Mouse (Mus musculus) stomach, embryonic 16.5 days (tissue): ENCODE results near the gene Hist1h1t. TPM values are rescaled to one million over a fixed set of nuclear protein-coding genes. Genes with fewer than 3 reads are reported as not detected.

Experiments used
- ATAC-seq: fragments of 200-750 bp; cut with Nextera tagmentation; 2 replicates; pipeline ENCODE4 v1.8.0; 2017; ENCODE audit warnings: moderate number of reproducible peaks, moderate TSS enrichment; ENCODE audit not compliant: insufficient read depth, low FRiP score
- H3K27ac ChIP-seq: fragments of 300-500 bp; sonication (generic); 2 replicates; pipeline ENCODE4 v1.5.1; 2014; ENCODE audit warnings: low read length
- H3K27me3 ChIP-seq: fragments of 300-500 bp; sonication (generic); 2 replicates; pipeline ENCODE4 v1.6.1; 2014; ENCODE audit warnings: low read length, control low read depth, mixed read lengths; ENCODE audit not compliant: control insufficient read depth, insufficient read depth
- H3K36me3 ChIP-seq: fragments of 300-500 bp; sonication (generic); 2 replicates; pipeline ENCODE4 v1.6.1; 2014; ENCODE audit warnings: low read length; ENCODE audit not compliant: control insufficient read depth, insufficient read depth
- H3K4me1 ChIP-seq: fragments of 300-500 bp; sonication (generic); 2 replicates; pipeline ENCODE4 v1.6.1; 2014; ENCODE audit warnings: low read length, control low read depth, mixed read lengths; ENCODE audit not compliant: control insufficient read depth, insufficient read depth
- H3K4me2 ChIP-seq: fragments of 300-500 bp; sonication (generic); 2 replicates; pipeline ENCODE4 v1.6.1; 2014; ENCODE audit warnings: low read depth, low read length, mixed read lengths
- H3K4me3 ChIP-seq: fragments of 300-500 bp; sonication (generic); replicated peaks from 2 replicates; pipeline ENCODE4 v1.5.1; 2014; ENCODE audit warnings: mild to moderate bottlenecking, low read length
- H3K9ac ChIP-seq: fragments of 300-500 bp; sonication (generic); 2 replicates; pipeline ENCODE4 v1.6.1; 2014; ENCODE audit warnings: low read length
- H3K9me3 ChIP-seq: fragments of 300-500 bp; sonication (generic); replicated peaks from 2 replicates; pipeline ENCODE4 v1.6.1; 2016; ENCODE audit warnings: low read length, control low read depth; ENCODE audit not compliant: control insufficient read depth
- WGBS: fragments of 180-500 bp; shearing (Covaris S2); extraction: QIAGEN DNeasy Blood & Tissue Kit; methylation state at CpG from one replicate; pipeline ENCODE4 v1.1.7; 2014; 5-methylcytosine and 5-hydroxymethylcytosine counted together
- polyA plus RNA-seq: library from polyadenylated mRNA; unstranded; fragments of >200 nt; fragmentation: Nextera tagmentation; extraction: Ambion mirVana; gene quantifications from 2 replicates; pipeline ENCODE4 v1.2.1, GENCODE M21; 2015

Gene Hist1h1t
- polyA plus RNA-seq, 1 experiment from 2014 or later = 0.14 TPM

GRCm38 (mm10) chr13:23738677-23739068 lies 43.1 kb downstream of the Hist1h1t start, which contains the start of gene Hist1h1c:
Gene Hist1h1c, plus strand, starts transcription at chr13:23738808.
- H3K4me1 ChIP-seq = peaks cover 13% of the 10 kb centered on the region; the same call in 1 of the 2 replicates
- H3K4me2 ChIP-seq = peak within 1 kb of the TSS; percentile 91
- no peaks in the 10 kb centered on the region for H3K9me3 ChIP-seq
- H3K27ac ChIP-seq = peak within 1 kb of the TSS; percentile 99
- H3K27me3 ChIP-seq = no peaks in the 10 kb centered on the region
- under 1% methylated on average over 32 of the region's 38 CpGs for whole genome bisulfite sequencing
- no peaks in the 10 kb centered on the region for H3K36me3 ChIP-seq
- H3K4me3 ChIP-seq = peak within 1 kb of the TSS; percentile 70
- ATAC-seq = peak; percentile 92
- peak within 1 kb of the TSS; percentile 85 for H3K9ac ChIP-seq

DNA sequence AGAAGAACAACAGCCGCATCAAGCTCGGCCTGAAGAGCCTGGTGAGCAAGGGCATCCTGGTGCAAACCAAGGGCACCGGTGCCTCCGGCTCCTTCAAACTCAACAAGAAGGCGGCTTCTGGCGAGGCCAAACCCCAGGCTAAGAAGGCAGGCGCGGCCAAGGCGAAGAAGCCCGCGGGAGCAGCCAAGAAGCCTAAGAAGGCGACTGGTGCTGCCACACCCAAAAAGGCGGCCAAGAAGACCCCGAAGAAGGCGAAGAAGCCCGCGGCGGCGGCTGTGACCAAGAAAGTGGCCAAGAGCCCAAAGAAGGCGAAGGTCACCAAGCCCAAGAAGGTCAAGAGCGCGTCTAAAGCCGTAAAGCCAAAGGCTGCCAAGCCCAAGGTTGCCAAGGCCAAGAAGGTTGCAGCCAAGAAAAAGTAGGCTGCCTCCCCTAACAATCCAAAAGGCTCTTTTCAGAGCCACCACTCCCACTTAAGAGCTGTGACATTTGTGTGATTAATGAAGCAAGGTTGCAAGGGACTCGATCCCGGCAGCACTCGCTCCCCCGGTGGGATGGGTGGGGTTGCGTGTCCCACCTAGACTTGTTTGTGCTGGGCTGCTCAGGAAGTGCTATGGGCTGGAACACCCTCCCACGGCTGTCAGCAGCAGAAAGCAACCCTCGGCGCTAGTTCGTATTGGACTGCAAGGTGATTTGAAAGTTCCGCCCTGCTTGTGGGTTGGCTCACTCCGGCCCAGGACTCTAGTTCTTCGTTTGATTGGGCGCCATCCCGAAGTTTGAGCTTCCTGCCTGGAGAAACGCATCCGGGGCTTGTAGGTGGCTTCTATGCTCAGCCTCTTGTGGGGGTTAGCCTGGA lies 43.7 kb downstream of the Hist1h1t start:
- Histone ChIP-seq H3K27ac (peak overlapping the region; percentile 99), H3K9ac (peak overlapping the region; percentile 85), H3K9me3 (no peaks in the 10 kb centered on the region), H3K4me1 (peaks cover 17% of the 10 kb centered on the region; the same call in 1 of the 2 replicates), H3K36me3 (no peaks in the 10 kb centered on the region), H3K4me2 (peak overlapping the region; percentile 91), H3K27me3 (no peaks in the 10 kb centered on the region), H3K4me3 (peak overlapping the region; percentile 70)
- under 1% methylated on average over 39 of the region's 39 CpGs for WGBS
- ATAC-seq = peak; percentile 93

DNA sequence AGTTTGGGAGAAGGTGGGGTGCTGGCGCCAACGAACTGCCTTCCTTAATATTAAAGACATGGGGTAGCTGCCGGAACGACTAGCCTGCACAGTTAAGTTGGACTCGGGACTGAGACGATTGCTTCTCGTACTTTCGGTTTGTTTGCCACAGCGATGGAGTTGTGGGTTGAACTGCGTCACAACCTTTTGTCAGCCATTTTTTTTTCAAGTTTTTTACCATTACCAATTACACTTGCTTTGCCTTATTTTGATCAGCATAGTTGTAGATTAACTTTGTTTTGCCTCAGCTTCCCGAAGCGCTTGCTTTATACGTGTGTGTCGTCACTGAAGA lies 44.3 kb downstream of the Hist1h1t start:
- H3K4me2 ChIP-seq = peak overlapping the region; percentile 91
- H3K27me3 ChIP-seq = no peaks in the 10 kb centered on the region
- H3K4me1 ChIP-seq = peaks cover 21% of the 10 kb centered on the region; the same call in 1 of the 2 replicates
- H3K9ac ChIP-seq = peak overlapping the region; percentile 85
- H3K9me3 ChIP-seq = no peaks in the 10 kb centered on the region
- peak overlapping the region; percentile 99 for H3K27ac ChIP-seq
- no peak; the same call in 1 of the 2 replicates for ATAC-seq
- under 1% methylated on average over 14 of the region's 14 CpGs for WGBS
- H3K4me3 ChIP-seq = peak overlapping the region; percentile 70
- H3K36me3 ChIP-seq = no peaks in the 10 kb centered on the region

DNA sequence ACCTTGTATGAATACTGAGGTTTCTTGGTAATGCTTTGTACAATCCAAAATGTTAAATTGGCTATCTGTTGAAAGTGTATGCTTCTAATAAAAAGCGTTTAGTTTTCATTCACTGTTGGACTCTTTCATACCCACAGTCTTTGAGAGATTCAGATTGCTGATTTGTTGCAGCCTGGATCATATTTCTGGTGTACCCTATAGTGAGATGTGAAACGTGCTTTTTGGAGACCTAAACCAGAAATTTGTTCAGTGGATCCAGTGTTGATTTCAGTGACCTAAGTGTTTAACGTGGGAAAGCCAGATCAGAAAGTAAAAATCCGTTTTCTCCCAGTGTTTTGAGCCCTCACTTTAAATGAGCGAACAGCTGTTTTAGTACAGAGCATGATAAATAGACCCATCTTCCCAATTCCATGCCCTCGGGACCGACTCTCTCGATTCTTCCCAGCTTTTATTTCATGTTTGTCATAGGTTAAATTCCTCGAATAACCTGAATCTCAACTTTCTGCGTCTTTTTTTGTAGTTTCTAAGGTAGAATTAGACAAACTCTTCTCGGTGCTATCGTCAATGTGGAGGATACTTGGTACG lies 44.7 kb downstream of the Hist1h1t start:
- Histone ChIP-seq H3K27ac (peak overlapping the region; percentile 99), H3K4me2 (peak overlapping the region; percentile 91), H3K4me3 (peak overlapping the region; percentile 70), H3K36me3 (no peaks in the 10 kb centered on the region), H3K9ac (peak overlapping the region; percentile 85), H3K9me3 (no peaks in the 10 kb centered on the region), H3K4me1 (peaks cover 21% of the 10 kb centered on the region; the same call in 1 of the 2 replicates), H3K27me3 (no peaks in the 10 kb centered on the region)
- 18% methylated on average over 13 of the region's 13 CpGs for WGBS
- no peak for ATAC-seq

- Histone ChIP-seq H3K27me3 (no peaks in the 10 kb centered on the region), H3K27ac (peak overlapping the region; percentile 99; the same call in 1 of the 2 replicates), H3K4me1 (peaks cover 21% of the 10 kb centered on the region; the same call in 1 of the 2 replicates), H3K36me3 (no peaks in the 10 kb centered on the region), H3K4me2 (peak overlapping the region; percentile 91), H3K4me3 (peak overlapping the region; percentile 70), H3K9ac (no peak overlapping the region), H3K9me3 (no peaks in the 10 kb centered on the region)
- no peak for ATAC-seq
- 48% methylated on average over 5 of the region's 5 CpGs for WGBS
Observed at GRCm38 (mm10) chr13:23740910-23741309, 45.3 kb downstream of the Hist1h1t start.

GRCm38 (mm10) chr13:23742007-23742406 lies 46.4 kb downstream of the Hist1h1t start:
- Histone ChIP-seq H3K9ac (no peak overlapping the region), H3K27me3 (no peaks in the 10 kb centered on the region), H3K4me3 (no peak overlapping the region), H3K4me1 (peaks cover 21% of the 10 kb centered on the region; the same call in 1 of the 2 replicates), H3K9me3 (no peaks in the 10 kb centered on the region), H3K4me2 (no peak overlapping the region), H3K27ac (no peak overlapping the region), H3K36me3 (no peaks in the 10 kb centered on the region)
- ATAC-seq = no peak

GRCm38 (mm10) chr13:23743215-23743614 lies 47.6 kb downstream of the Hist1h1t start:
- peaks cover 32% of the 10 kb centered on the region for H3K4me1 ChIP-seq
- no peak overlapping the region for H3K4me2 ChIP-seq
- no peak for ATAC-seq
- no peak overlapping the region for H3K9ac ChIP-seq
- 86% methylated on average over 5 of the region's 5 CpGs for WGBS
- no peaks in the 10 kb centered on the region for H3K9me3 ChIP-seq
- no peak overlapping the region for H3K4me3 ChIP-seq
- no peaks in the 10 kb centered on the region for H3K27me3 ChIP-seq
- no peak overlapping the region for H3K27ac ChIP-seq
- no peaks in the 10 kb centered on the region for H3K36me3 ChIP-seq

DNA sequence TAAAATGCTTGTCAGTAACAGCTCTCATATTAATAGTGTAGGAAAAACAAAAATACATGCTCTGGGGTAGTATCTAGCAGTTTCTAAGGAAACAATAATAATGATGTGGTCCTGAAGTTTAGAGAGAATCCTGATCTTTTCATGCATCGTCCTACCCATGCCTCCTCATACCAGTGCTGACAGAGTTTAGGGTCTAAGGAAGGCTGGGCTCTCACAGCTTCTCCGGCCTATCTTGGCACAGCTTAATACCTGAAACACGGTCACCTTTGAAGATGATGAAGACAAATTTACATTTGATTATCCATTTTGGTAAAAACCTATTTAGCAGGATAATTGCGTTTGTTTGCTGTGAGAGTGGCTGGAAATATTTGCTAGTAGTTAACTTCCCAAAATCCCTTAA lies 48.3 kb downstream of the Hist1h1t start:
- Histone ChIP-seq H3K9ac (no peak overlapping the region), H3K36me3 (no peaks in the 10 kb centered on the region), H3K4me2 (peak overlapping the region; percentile 59), H3K27ac (no peak overlapping the region), H3K4me3 (peak overlapping the region; percentile 49), H3K4me1 (peaks cover 32% of the 10 kb centered on the region), H3K27me3 (no peaks in the 10 kb centered on the region), H3K9me3 (no peaks in the 10 kb centered on the region)
- no peak for ATAC-seq
- WGBS = 27% methylated on average over 4 of the region's 4 CpGs
